Mouse (Mus musculus): ENCODE data around the gene Tas2r103. TPM values are rescaled to one million over a fixed set of nuclear protein-coding genes. Genes with fewer than 3 reads are reported as not detected.

Gene Tas2r103
- polyA plus RNA-seq (2015; fragmentation: Nextera tagmentation; extraction: Ambion mirVana), result not detected in 2 replicates

DNA sequence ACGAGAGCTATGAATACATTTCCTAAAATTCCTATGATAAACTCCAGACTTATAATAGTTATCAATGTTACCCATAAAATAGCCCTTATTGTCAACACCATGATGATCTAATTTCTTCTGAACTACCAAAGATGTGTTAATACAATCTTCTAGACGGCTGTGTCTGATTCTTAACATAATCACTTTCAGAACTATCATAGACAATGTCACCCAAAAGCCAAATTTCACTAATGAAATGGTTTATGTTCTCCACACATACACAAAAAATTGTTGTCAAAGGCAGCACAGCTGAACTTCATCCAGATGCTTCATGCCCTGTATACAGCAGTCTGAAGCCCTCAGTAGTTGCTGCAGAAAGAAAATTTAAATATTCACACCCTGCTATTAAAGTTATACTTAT, at the start of gene Tas2r103:
Tas2r103 (minus strand) TSS at position 101 of the 400 bp plus-strand sequence.
- no peak for ATAC-seq
- no peak within 1 kb of the TSS for H3K4me2 ChIP-seq (replicated peaks)
- H3K4me1 ChIP-seq (replicated peaks), result no peaks in the 10 kb centered on the region
- no peaks in the 10 kb centered on the region for H3K36me3 ChIP-seq
- no peak within 1 kb of the TSS for H3K9ac ChIP-seq (replicated peaks)
- no peaks in the 10 kb centered on the region for H3K27me3 ChIP-seq
- H3K9me3 ChIP-seq, result no peaks in the 10 kb centered on the region
- no peak within 1 kb of the TSS for H3K27ac ChIP-seq
- WGBS, result 85% methylated on average over 2 of the region's 2 CpGs
- no peak within 1 kb of the TSS for H3K4me3 ChIP-seq (replicated peaks)

DNA sequence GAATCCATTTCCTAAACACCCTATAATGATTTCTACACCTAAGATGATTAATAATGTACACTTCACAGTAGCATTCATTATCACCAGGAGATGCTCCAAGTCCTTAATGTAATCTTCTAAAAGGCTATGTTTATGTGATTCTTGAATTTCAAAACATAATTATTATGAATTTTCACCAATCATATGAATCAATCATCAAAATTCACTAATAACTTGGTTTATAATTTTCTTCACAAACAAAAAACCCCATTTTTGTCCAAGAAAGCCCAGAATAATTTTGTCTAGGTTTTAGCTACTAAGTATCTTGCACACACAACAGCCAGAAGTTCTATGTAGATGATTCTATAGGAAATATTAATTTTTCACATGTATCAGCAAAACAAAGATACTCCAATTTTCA, 18.8 kb upstream of the Tas2r103 start, which contains the start of gene Tas2r140:
Tas2r140 (minus strand) TSS at position 101 of the 400 bp plus-strand sequence.
- ATAC-seq, result no peak
- H3K4me2 ChIP-seq (replicated peaks), result no peak within 1 kb of the TSS

More for the DNA sequence above, 18.8 kb upstream of the Tas2r103 start, which contains the start of gene Tas2r140:
- Histone ChIP-seq H3K4me3 (replicated peaks) (no peak within 1 kb of the TSS), H3K36me3 (no peaks in the 10 kb centered on the region), H3K27me3 (no peaks in the 10 kb centered on the region), H3K27ac (no peak within 1 kb of the TSS), H3K9ac (replicated peaks) (no peak within 1 kb of the TSS), H3K9me3 (no peaks in the 10 kb centered on the region), H3K4me1 (replicated peaks) (no peaks in the 10 kb centered on the region)

Other genes starting within 250 kb of the Tas2r103 start
- gene Tas2r117, start 234.3 kb downstream of the Tas2r103 start, polyA plus RNA-seq (2015; fragmentation: Nextera tagmentation; extraction: Ambion mirVana), result not detected in 2 replicates
- gene Tas2r123, start 190.0 kb downstream of the Tas2r103 start, polyA plus RNA-seq (2015; fragmentation: Nextera tagmentation; extraction: Ambion mirVana), result not detected in 2 replicates
- gene Tas2r116, start 181.7 kb downstream of the Tas2r103 start, polyA plus RNA-seq (2015; fragmentation: Nextera tagmentation; extraction: Ambion mirVana), result not detected in 2 replicates
- gene Tas2r110, start 169.1 kb downstream of the Tas2r103 start, polyA plus RNA-seq (2015; fragmentation: Nextera tagmentation; extraction: Ambion mirVana), result not detected in 2 replicates
- not detected in 2 replicates for gene Tas2r113, start 144.1 kb downstream of the Tas2r103 start, polyA plus RNA-seq (2015; fragmentation: Nextera tagmentation; extraction: Ambion mirVana)
- gene Tas2r125, start 127.5 kb downstream of the Tas2r103 start, polyA plus RNA-seq (2015; fragmentation: Nextera tagmentation; extraction: Ambion mirVana), result not detected in 2 replicates
- gene Tas2r129, start 86.0 kb downstream of the Tas2r103 start, polyA plus RNA-seq (2015; fragmentation: Nextera tagmentation; extraction: Ambion mirVana), result not detected in 2 replicates
- not detected in 2 replicates for gene Tas2r131, start 79.2 kb downstream of the Tas2r103 start, polyA plus RNA-seq (2015; fragmentation: Nextera tagmentation; extraction: Ambion mirVana)
- not detected in 2 replicates for gene Tas2r109, start 56.1 kb downstream of the Tas2r103 start, polyA plus RNA-seq (2015; fragmentation: Nextera tagmentation; extraction: Ambion mirVana)
- gene Tas2r140, start 18.7 kb upstream of the Tas2r103 start, polyA plus RNA-seq (2015; fragmentation: Nextera tagmentation; extraction: Ambion mirVana), result not detected in 2 replicates
- gene Smim10l1, start 67.8 kb upstream of the Tas2r103 start, polyA plus RNA-seq (2015; fragmentation: Nextera tagmentation; extraction: Ambion mirVana), result 113 and 140 TPM in 2 replicates

Measured in midbrain, embryonic 13.5 days (tissue).